22 mouse cellular contexts compared by ENCODE assay signal in the genomic region with DNA sequence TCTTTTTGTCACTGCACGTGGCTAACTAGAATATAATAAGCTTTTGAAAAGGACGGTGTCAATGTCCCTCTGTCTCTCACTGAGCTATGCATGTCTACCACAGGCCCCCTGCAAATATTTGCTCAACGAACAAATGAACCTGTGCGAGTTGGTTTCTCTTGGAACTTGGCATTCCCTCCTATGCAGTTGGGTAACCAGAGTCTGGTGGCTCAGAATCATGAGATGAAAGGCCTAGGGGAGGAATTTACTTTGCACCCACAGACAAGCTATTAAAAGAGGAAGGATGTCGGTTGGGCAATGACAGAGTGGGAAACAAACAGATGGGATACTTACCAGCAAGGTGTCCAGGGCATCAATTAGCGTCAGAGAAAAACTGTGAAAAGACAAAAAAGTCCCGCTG. TPM values are rescaled to one million over a fixed set of nuclear protein-coding genes. Genes with fewer than 3 reads are reported as not detected.
"Had no signal": no experiment of that assay in that cellular context is flagged by ENCODE, and none has a peak within 500 bp of the region (broad histone marks: within the 10 kb centered on the region; RNA-seq: fewer than 3 reads in every experiment).

No protein-coding gene starts in this region.

- ATAC-seq: intestine, embryonic 16.5 days; lung, postnatal 0 days; midbrain, embryonic 13.5 days had no signal

- H3K27ac ChIP-seq: kidney, embryonic 15.5 days; limb, embryonic 15.5 days; macrophage; midbrain, embryonic 13.5 days; neural tube, embryonic 15.5 days had no signal

- H3K4me2 ChIP-seq: kidney, embryonic 15.5 days; limb, embryonic 15.5 days; midbrain, embryonic 13.5 days; neural tube, embryonic 15.5 days had no signal

- DNase-seq: kidney, adult 2 months; kidney, postnatal 14 days; layer of hippocampus, postnatal 36 days; lung, adult 2 months; right cerebral cortex, postnatal 4 days; spleen, adult 18-20 months; thymus, postnatal 36 days had no signal

- H3K9me3 ChIP-seq: kidney, embryonic 15.5 days; limb, embryonic 15.5 days; midbrain, embryonic 13.5 days; neural tube, embryonic 15.5 days had no signal

- H3K27me3 ChIP-seq: kidney, embryonic 15.5 days; limb, embryonic 15.5 days; midbrain, embryonic 13.5 days; neural tube, embryonic 15.5 days had no signal

- H3K4me3 ChIP-seq: kidney, embryonic 15.5 days; limb, embryonic 15.5 days; midbrain, embryonic 13.5 days; myocyte; neural tube, embryonic 15.5 days had no signal

- H3K9ac ChIP-seq: kidney, embryonic 15.5 days; limb, embryonic 15.5 days; midbrain, embryonic 13.5 days; neural tube, embryonic 15.5 days had no signal

RNA-seq across cellular contexts. Expression of a gene that starts 9.4 kb away (rescaled TPM):
- total RNA-seq: layer of hippocampus, postnatal 36 days; left cerebral cortex, adult 8-10 months; left cerebral cortex, postnatal 25 days had no signal
- polyA plus RNA-seq: intestine, embryonic 16.5 days; kidney, adult 2 months; kidney, embryonic 15.5 days; large intestine, adult 2 months; limb, embryonic 11.5 days; limb, embryonic 15.5 days; lung, adult 2 months; lung, postnatal 0 days; macrophage; midbrain, embryonic 13.5 days; myocyte; neural tube, embryonic 11.5 days; neural tube, embryonic 15.5 days; stomach, embryonic 14.5 days; thymus, postnatal 0 days had no signal

RNA-seq across cellular contexts. Expression of a gene that starts 48.8 kb away (rescaled TPM):
- polyA plus RNA-seq: limb, embryonic 11.5 days had no signal
